Mouse (Mus musculus) C2C12 (cell line): ENCODE measurements around the gene St6galnac5. TPM values are rescaled to one million over a fixed set of nuclear protein-coding genes. Genes with fewer than 3 reads are reported as not detected.

ENCODE experiments used
- H3K27me3 ChIP-seq: one replicate; pipeline ENCODE4 v1.6.1; 2011; ENCODE audit not compliant: control insufficient read depth, insufficient read depth, insufficient read length
- H3K36me3 ChIP-seq: one replicate; pipeline ENCODE4 v1.6.1; 2011; ENCODE audit not compliant: control insufficient read depth, insufficient read depth
- H3K4me3 ChIP-seq: one replicate; pipeline ENCODE4 v1.5.1; 2011; ENCODE audit warnings: mild to moderate bottlenecking, control low read depth; ENCODE audit not compliant: poor library complexity, insufficient read depth, severe bottlenecking
- H3K79me2 ChIP-seq: one replicate; pipeline ENCODE4 v1.6.1; 2011; ENCODE audit not compliant: control insufficient read depth, insufficient read depth
- H3K79me3 ChIP-seq: one replicate; pipeline ENCODE4 v1.6.1; 2011; ENCODE audit warnings: low read depth, control low read depth
- H3ac ChIP-seq: one replicate; pipeline ENCODE3; 2011; ENCODE audit warnings: low read depth; ENCODE audit not compliant: control insufficient read depth, insufficient read length
- CEBPB ChIP-seq: IDR thresholded peaks from one replicate; pipeline ENCODE4 v1.6.1; 2011; ENCODE audit warnings: low read depth, mild to moderate bottlenecking, control low read depth, moderate library complexity
- CTCF ChIP-seq: IDR thresholded peaks from one replicate; pipeline ENCODE4 v1.5.1; 2011; ENCODE audit not compliant: control insufficient read depth, insufficient read depth, insufficient read length
- FOSL1 ChIP-seq: IDR thresholded peaks from one replicate; pipeline ENCODE4 v1.8.0; 2011; ENCODE audit warnings: mild to moderate bottlenecking, low read length; ENCODE audit not compliant: poor library complexity, insufficient read depth, severe bottlenecking
- MAX ChIP-seq: IDR thresholded peaks from one replicate; pipeline ENCODE4 v1.6.1; 2011; ENCODE audit warnings: mild to moderate bottlenecking, control low read depth
- MYOD1 ChIP-seq: IDR thresholded peaks from one replicate; pipeline ENCODE4 v1.6.1; 2011; ENCODE audit warnings: low read depth; ENCODE audit not compliant: control insufficient read depth, insufficient read length
- MYOG ChIP-seq: IDR thresholded peaks from one replicate; pipeline ENCODE4 v1.6.1; 2011; ENCODE audit not compliant: control insufficient read depth, insufficient read length; ENCODE audit errors: extremely low read depth
- USF1 ChIP-seq: IDR thresholded peaks from one replicate; pipeline ENCODE4 v1.6.1; 2011; ENCODE audit warnings: low read depth, mild to moderate bottlenecking, control low read depth, moderate library complexity
- polyA plus RNA-seq: library from polyadenylated mRNA; unstranded; fragments of >200 nt; fragmentation: generic; extraction: Trizol; gene quantifications from one replicate; pipeline ENCODE4 v1.2.1, GENCODE M21; 2012; ENCODE audit warnings: missing spikeins

Gene St6galnac5
- polyA plus RNA-seq, 1 experiment = under 0.01 TPM

- H3K79me3 ChIP-seq = no peaks in the 10 kb centered on the region
- H3K36me3 ChIP-seq = no peaks in the 10 kb centered on the region
- no peak overlapping the region for H3K4me3 ChIP-seq
- H3K79me2 ChIP-seq = no peaks in the 10 kb centered on the region
- TF ChIP-seq MYOD1 (no peak), CEBPB (no peak), MYOG (no peak), MAX (no peak), FOSL1 (no peak), USF1 (no peak), CTCF (no peak)
- no peaks in the 10 kb centered on the region for H3K27me3 ChIP-seq
- H3ac ChIP-seq = no peak overlapping the region
These were observed 53.6 kb downstream of the St6galnac5 start for GRCm38 (mm10) chr3:152928287-152928975.

GRCm38 (mm10) chr3:152926166-152926565, 55.9 kb downstream of the St6galnac5 start:
- Histone ChIP-seq H3K36me3 (no peaks in the 10 kb centered on the region), H3ac (no peak overlapping the region), H3K79me3 (no peaks in the 10 kb centered on the region), H3K4me3 (no peak overlapping the region), H3K27me3 (no peaks in the 10 kb centered on the region), H3K79me2 (no peaks in the 10 kb centered on the region)
- TF ChIP-seq MYOD1 = no peak

GRCm38 (mm10) chr3:152925364-152925763, 56.7 kb downstream of the St6galnac5 start:
- H3K36me3 ChIP-seq = no peaks in the 10 kb centered on the region
- TF ChIP-seq CEBPB (no peak), FOSL1 (no peak), MAX (no peak), USF1 (no peak), MYOD1 (no peak), CTCF (no peak), MYOG (no peak)

GRCm38 (mm10) chr3:152923530-152923929, 58.5 kb downstream of the St6galnac5 start:
- no peak overlapping the region for H3K4me3 ChIP-seq
- no peak overlapping the region for H3ac ChIP-seq
- no peaks in the 10 kb centered on the region for H3K79me3 ChIP-seq
- no peak for TF ChIP-seq CTCF
- TF ChIP-seq FOSL1 = no peak
- TF ChIP-seq USF1 = no peak
- TF ChIP-seq MAX = no peak
- no peak for TF ChIP-seq MYOG
- TF ChIP-seq MYOD1 = no peak
- no peak for TF ChIP-seq CEBPB
- H3K79me2 ChIP-seq = no peaks in the 10 kb centered on the region
- H3K27me3 ChIP-seq = no peaks in the 10 kb centered on the region
- no peaks in the 10 kb centered on the region for H3K36me3 ChIP-seq

More at GRCm38 (mm10) chr3:152925364-152925763, 56.7 kb downstream of the St6galnac5 start:
- H3K79me2 ChIP-seq = no peaks in the 10 kb centered on the region
- H3K4me3 ChIP-seq = no peak overlapping the region
- H3ac ChIP-seq = no peak overlapping the region
- no peaks in the 10 kb centered on the region for H3K27me3 ChIP-seq
- H3K79me3 ChIP-seq = no peaks in the 10 kb centered on the region

- Histone ChIP-seq H3K4me3 (no peak overlapping the region), H3K79me2 (no peaks in the 10 kb centered on the region), H3K27me3 (no peaks in the 10 kb centered on the region), H3ac (no peak overlapping the region), H3K79me3 (no peaks in the 10 kb centered on the region), H3K36me3 (no peaks in the 10 kb centered on the region)
- TF ChIP-seq MYOD1 = no peak
These were observed 61.7 kb downstream of the St6galnac5 start for GRCm38 (mm10) chr3:152920365-152920764.

- Histone ChIP-seq H3K79me3 (no peaks in the 10 kb centered on the region), H3K27me3 (no peaks in the 10 kb centered on the region)
- TF ChIP-seq MAX (no peak), FOSL1 (no peak), CEBPB (no peak), MYOD1 (no peak), USF1 (no peak), MYOG (no peak), CTCF (no peak)
These were observed 62.9 kb downstream of the St6galnac5 start for GRCm38 (mm10) chr3:152919101-152919500.

More at GRCm38 (mm10) chr3:152919101-152919500, 62.9 kb downstream of the St6galnac5 start:
- Histone ChIP-seq H3K79me2 (no peaks in the 10 kb centered on the region), H3K4me3 (no peak overlapping the region), H3K36me3 (no peaks in the 10 kb centered on the region), H3ac (no peak overlapping the region)
